Mouse (Mus musculus): ENCODE data around the gene Gstt4. TPM values are rescaled to one million over a fixed set of nuclear protein-coding genes. Genes with fewer than 3 reads are reported as not detected.

Gene Gstt4
- not detected for polyA plus RNA-seq (2017; shearing (Covaris generic))

DNA sequence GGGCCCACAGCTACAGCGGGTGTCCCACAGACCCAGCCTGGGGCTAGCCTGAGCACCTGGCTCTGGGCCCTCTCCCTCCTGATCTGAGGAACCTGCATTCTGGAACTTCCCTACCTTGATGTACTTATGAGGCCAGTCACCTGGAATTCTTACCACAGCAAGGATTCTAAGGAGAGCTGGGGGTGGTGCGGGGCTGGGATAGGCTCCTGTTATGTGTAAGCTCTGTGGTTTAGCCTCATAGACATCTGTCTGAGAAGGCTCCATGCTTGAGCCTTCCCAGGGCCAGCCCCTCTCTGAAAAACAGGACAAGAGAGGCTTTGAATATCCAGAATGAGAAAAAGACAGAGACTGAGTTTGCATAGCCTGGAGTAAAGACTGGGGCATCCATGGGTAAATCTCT is at the start of gene Gstt4:
Gene Gstt4, minus strand, starts transcription at position 101 of the 400 bp plus-strand sequence.

DNA sequence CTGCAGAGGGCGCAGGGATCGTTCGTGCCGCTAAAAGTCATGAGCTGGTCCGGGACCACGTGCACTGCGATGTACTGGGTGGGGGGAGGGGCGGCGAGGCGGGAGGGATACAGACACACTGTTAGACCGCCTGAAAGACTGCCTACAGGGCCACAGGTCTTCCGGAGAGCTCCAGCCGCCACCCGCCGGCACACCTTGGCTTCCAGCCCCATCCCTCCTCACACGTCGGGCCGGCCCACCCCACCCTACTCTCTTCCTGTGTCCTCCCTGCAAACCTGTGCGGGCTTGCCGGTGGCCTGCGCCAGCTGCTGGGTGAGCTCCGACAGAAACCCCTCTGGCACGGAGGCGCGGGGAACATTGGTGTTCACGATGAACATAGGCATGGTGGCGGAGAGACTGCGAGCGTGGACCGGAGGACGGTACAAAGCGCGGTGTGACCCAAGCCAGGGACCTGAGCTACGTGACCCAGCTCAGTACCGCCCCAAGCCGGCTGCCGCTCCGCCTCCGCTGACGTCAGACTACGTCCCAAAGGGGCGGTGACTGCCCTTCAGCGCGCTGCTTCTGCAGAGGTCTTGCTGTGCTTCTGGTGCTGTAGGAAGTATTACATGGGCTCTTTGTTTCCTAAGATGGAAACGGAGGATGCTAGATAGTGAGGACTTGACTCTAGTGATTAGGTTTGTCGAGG is 37.6 kb upstream of the Gstt4 start, which contains the start of gene Mif:
Gene Mif, minus strand, starts transcription at position 455 of the 685 bp plus-strand sequence.

DNA sequence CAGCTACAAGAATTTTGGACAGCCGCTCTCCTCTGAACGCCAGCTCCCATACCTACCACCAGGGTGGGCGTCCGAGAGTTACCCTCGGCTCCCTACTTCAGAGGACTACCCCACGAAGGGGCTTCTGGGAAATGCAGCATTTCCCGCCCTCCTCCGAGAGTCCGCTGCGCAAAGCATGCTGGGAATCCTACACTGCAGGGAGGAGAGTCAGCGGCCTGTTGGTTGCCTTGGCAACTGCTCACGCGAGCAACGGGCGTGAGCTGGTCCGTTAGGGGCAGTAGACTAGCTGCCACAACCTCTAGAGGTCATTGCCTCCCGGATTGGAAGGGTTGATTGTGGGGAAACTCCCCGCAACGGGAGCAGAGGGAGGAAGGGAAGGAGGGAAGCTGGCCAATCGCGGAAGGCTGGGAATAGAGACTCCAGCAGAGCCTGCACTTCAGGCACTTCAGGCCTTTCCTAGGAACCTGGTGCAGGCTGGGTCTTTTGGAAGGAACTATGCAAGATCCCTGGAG is 15.0 kb upstream of the Gstt4 start, which contains the start of gene Gstt2:
Gene Gstt2, minus strand, starts transcription at position 177 of the 512 bp plus-strand sequence.

DNA sequence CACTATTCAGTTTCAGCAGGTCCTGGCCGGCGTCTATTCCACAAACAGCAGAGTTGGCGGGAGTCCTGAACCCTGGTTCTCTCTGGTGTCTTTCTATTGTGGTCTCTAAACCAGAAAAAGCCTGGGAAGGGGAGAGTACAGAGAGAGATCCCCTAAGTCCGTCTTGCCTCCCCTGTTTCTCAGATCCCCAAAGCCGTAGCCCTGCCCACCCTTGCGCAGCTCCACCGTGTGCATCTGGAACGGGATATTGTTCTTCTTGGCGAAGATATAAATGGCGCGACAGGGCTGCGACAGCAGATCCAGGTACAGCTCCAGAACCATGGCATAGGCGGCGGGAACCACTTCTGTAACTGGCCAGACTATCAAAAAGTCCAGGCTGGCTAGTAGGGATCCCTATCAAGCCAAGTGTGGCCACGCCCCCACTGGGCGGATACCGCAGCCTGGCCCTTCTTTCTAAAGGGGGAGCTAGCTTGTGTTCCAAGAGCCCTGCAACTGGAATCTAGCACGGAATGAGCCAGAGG is 24.1 kb downstream of the Gstt4 start, which contains the start of gene Gstt1:
Gene Gstt1, minus strand, starts transcription at position 409 of the 521 bp plus-strand sequence.

DNA sequence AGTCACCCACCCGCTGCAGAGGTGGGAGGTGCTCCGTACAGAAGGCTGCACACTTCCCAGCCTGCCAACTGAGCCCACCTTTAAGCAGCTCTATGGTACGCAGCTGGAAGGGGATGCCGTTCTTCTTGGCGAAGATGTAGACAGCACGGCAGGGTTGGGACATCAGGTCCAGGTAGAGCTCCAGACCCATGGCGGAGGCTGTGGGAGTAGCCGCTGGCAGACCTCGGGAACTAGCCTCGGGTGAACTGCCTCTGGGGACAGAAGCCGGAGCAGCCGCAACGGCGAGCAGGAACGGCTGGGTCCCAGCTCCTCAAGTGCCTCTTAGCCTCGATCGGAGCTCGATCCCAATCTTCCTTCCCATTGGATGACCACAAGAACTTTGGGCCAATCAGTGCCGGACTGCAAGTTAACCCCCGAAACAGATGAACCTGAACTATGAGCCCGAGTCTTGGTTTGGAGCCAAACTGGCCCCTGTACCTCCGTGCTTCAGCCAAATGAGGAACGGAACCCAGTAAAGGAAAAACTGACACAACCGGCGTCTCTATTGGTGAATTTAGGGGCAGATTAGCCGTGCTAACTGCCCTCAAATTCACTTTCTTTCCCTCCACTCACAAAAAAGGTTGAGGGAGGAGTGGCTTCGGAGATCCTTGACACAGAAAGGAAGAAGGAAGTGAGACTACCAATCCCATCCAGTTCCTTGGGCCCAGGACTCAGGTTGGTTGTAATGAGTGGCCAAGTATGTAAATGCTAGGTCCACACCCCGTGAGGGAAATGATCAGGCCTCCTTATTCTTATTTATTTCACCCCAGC is 41.4 kb downstream of the Gstt4 start, which contains the start of the genes Gm20441 and Gstt3:
Gene Gm20441, minus strand, starts transcription at position 186 of the 810 bp plus-strand sequence.
Gene Gstt3, minus strand, starts transcription at position 646 of the 810 bp plus-strand sequence.

DNA sequence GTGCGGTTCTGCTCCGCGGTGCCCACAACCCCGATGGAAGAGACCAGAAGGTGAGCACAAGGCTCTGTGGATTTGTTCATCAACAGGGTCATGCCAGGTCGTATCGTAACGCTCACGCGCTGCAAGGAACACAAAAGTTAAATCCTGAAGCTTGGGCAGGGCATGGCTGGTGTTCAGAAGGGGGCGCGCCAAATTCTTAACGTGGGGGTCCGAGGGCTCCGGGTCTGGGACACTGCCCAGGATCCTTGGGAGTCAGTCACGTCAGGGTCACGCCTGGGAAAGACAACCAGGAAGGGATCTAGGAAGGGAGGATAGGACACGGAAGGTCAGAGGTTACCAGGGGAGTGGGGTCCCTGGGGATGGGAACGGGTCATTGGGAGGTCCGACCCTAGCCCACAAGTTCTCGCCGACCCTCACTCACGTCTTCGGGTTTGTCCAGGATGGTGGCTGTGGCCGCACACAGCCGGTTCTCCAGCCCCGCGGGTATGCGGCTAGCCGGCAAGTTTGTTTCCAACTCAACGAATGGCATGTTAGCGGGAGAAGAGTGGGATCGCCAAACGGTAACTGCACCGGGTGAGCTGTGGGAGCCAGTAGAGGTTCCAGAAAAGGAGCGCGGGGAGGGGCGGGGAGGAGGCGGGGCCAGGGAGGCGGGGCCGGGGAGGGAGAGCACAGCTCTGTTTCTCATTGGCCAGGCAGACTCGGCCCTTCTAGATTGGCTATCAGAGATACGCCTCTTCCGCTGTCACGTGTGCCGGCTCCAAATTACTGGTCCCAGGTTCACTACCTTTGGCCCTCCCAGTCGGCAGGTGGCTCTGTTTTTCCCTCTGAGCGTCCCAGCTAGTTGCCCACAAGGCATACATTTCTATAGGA is 49.3 kb downstream of the Gstt4 start, which contains the start of gene Ddt:
Gene Ddt, minus strand, starts transcription at position 620 of the 870 bp plus-strand sequence.

Other genes starting within 250 kb of the Gstt4 start
- gene Ggt5, start 233.2 kb downstream of the Gstt4 start, polyA plus RNA-seq (2017; shearing (Covaris generic)) = 5.0 TPM
- gene Susd2, start 178.5 kb downstream of the Gstt4 start, polyA plus RNA-seq (2017; shearing (Covaris generic)) = 6.8 TPM
- gene Cabin1, start 58.2 kb downstream of the Gstt4 start, polyA plus RNA-seq (2017; shearing (Covaris generic)) = 51.8 TPM
- 38.2 TPM for gene Ddt, start 49.1 kb downstream of the Gstt4 start, polyA plus RNA-seq (2017; shearing (Covaris generic))
- gene Gm20441, start 41.6 kb downstream of the Gstt4 start, polyA plus RNA-seq (2017; shearing (Covaris generic)) = not detected
- 1.9 TPM for gene Gstt3, start 41.1 kb downstream of the Gstt4 start, polyA plus RNA-seq (2017; shearing (Covaris generic))
- gene Gstt1, start 24.0 kb downstream of the Gstt4 start, polyA plus RNA-seq (2017; shearing (Covaris generic)) = not detected
- 40.2 TPM for gene Gstt2, start 14.9 kb upstream of the Gstt4 start, polyA plus RNA-seq (2017; shearing (Covaris generic))
- 617 TPM for gene Mif, start 37.7 kb upstream of the Gstt4 start, polyA plus RNA-seq (2017; shearing (Covaris generic))
- 2.6 TPM for gene Derl3, start 70.9 kb upstream of the Gstt4 start, polyA plus RNA-seq (2017; shearing (Covaris generic))
- 51.2 TPM for gene Smarcb1, start 99.1 kb upstream of the Gstt4 start, polyA plus RNA-seq (2017; shearing (Covaris generic))
- 22.5 TPM for gene Chchd10, start 110.6 kb upstream of the Gstt4 start, polyA plus RNA-seq (2017; shearing (Covaris generic))
- not detected for gene Mmp11, start 114.0 kb upstream of the Gstt4 start, polyA plus RNA-seq (2017; shearing (Covaris generic))
- not detected for gene Gm867, start 118.1 kb upstream of the Gstt4 start, polyA plus RNA-seq (2017; shearing (Covaris generic))
- gene Vpreb3, start 120.5 kb upstream of the Gstt4 start, polyA plus RNA-seq (2017; shearing (Covaris generic)) = not detected
- 0.79 TPM for gene Gm5134, start 132.0 kb upstream of the Gstt4 start, polyA plus RNA-seq (2017; shearing (Covaris generic))
- 25.1 TPM for gene Zfp280b, start 210.1 kb upstream of the Gstt4 start, polyA plus RNA-seq (2017; shearing (Covaris generic))